Mouse (Mus musculus) left cerebral cortex, postnatal 10 days (tissue): ENCODE results near the gene Ifnar2. TPM values are rescaled to one million over a fixed set of nuclear protein-coding genes. Genes with fewer than 3 reads are reported as not detected.

Source experiments
- DNase-seq, 2 experiments: peaks; one replicate each; pipeline ENCODE4 v3.0.0; 2021 to 2022; ENCODE audit warnings: low spot score in 2 of 2, mixed read lengths in 1 of 2; ENCODE audit errors: extremely low spot score in 1 of 2
- intact Hi-C: fragments of 180-260 bp; cut with DNase I; formaldehyde crosslinking; loops from one replicate; pipeline ENCODE4 v1.15.1; 2025
- total RNA-seq, 2 experiments: library from RNA; stranded (reverse); gene quantifications; 2 replicates each; pipeline ENCODE4 v1.2.3; 2021

Gene Ifnar2
- 10 to 100 TPM; 20.9 to 22.0 TPM for total RNA-seq

GRCm38 (mm10) chr16:91372577-91373472 lies at the start of gene Ifnar2:
Gene Ifnar2 (plus strand): TSS chr16:91372783.
- DNase-seq: peak; percentile 77 to 89
- intact Hi-C loops: no loop called here

- no peak for DNase-seq
- intact Hi-C loops: no loop called here
These were observed 45.0 kb upstream of the Ifnar2 start for GRCm38 (mm10) chr16:91327605-91328004.

GRCm38 (mm10) chr16:91328922-91329321 lies 43.7 kb upstream of the Ifnar2 start:
- DNase-seq: no peak
- intact Hi-C loops: no loop called here

- no peak for DNase-seq
- intact Hi-C loops: no loop called here
These were observed 42.1 kb upstream of the Ifnar2 start for GRCm38 (mm10) chr16:91330496-91330895.

- intact Hi-C loops: no loop called here
- DNase-seq: no peak
These were observed 41.4 kb upstream of the Ifnar2 start for GRCm38 (mm10) chr16:91331153-91331552.

GRCm38 (mm10) chr16:91332880-91333279 lies 39.7 kb upstream of the Ifnar2 start:
- DNase-seq: no peak
- intact Hi-C loops: no loop called here

- intact Hi-C loops: no loop called here
- DNase-seq: no peak
These were observed 38.2 kb upstream of the Ifnar2 start for GRCm38 (mm10) chr16:91334190-91334893.

- DNase-seq: no peak
- intact Hi-C loops: no loop called here
These were observed 35.8 kb upstream of the Ifnar2 start for GRCm38 (mm10) chr16:91336753-91337152.

- DNase-seq: no peak
These were observed 35.1 kb upstream of the Ifnar2 start for GRCm38 (mm10) chr16:91337480-91337879.

GRCm38 (mm10) chr16:91346491-91346890 lies 26.1 kb upstream of the Ifnar2 start:
- no peak for DNase-seq
- intact Hi-C loops: no loop called here

More at GRCm38 (mm10) chr16:91337480-91337879, 35.1 kb upstream of the Ifnar2 start:
- intact Hi-C loops: no loop called here

- intact Hi-C loops: no loop called here
- no peak for DNase-seq
These were observed 24.9 kb upstream of the Ifnar2 start for GRCm38 (mm10) chr16:91347491-91348263.

- intact Hi-C loops: no loop called here
- DNase-seq: no peak
These were observed 24.4 kb upstream of the Ifnar2 start for GRCm38 (mm10) chr16:91348264-91348565.

- DNase-seq: no peak
- intact Hi-C loops: no loop called here
These were observed 23.8 kb upstream of the Ifnar2 start for GRCm38 (mm10) chr16:91348588-91349330.

GRCm38 (mm10) chr16:91352084-91352562 lies 20.5 kb upstream of the Ifnar2 start:
- peak; percentile 78 to 81 for DNase-seq
- intact Hi-C loops: loop anchor here (2.0 to 5.0 kb wide), 3 partner anchors 130 to 271 kb away; no protein-coding TSS in a partner anchor

- intact Hi-C loops: loop anchor here (2.0 to 5.0 kb wide), 3 partner anchors 130 to 272 kb away; no protein-coding TSS in a partner anchor
- no peak for DNase-seq
These were observed 19.8 kb upstream of the Ifnar2 start for GRCm38 (mm10) chr16:91352749-91353148.

- intact Hi-C loops: loop anchor here (2.0 to 5.0 kb wide), 3 partner anchors 131 to 272 kb away; no protein-coding TSS in a partner anchor
- no peak for DNase-seq
These were observed 19.4 kb upstream of the Ifnar2 start for GRCm38 (mm10) chr16:91353177-91353576.

- no peak for DNase-seq
- intact Hi-C loops: loop anchor here (2.0 to 5.0 kb wide), 3 partner anchors 131 to 273 kb away; no protein-coding TSS in a partner anchor
These were observed 18.9 kb upstream of the Ifnar2 start for GRCm38 (mm10) chr16:91353638-91354037.

- intact Hi-C loops: loop anchor here (5.0 kb wide), 2 partner anchors 132 to 192 kb away; no protein-coding TSS in a partner anchor
- no peak for DNase-seq
These were observed 18.0 kb upstream of the Ifnar2 start for GRCm38 (mm10) chr16:91354599-91354998.
